Mouse (Mus musculus) E14TG2a.4 (cell line): ENCODE measurements around the gene Psmb2.

ENCODE experiments used
- H3K27me3 ChIP-seq: 2 replicates; pipeline ENCODE4 v1.6.1; 2014; ENCODE audit warnings: low read length, control low read depth; ENCODE audit not compliant: insufficient read depth
- H3K36me3 ChIP-seq: 2 replicates; pipeline ENCODE4 v1.6.1; 2014; ENCODE audit warnings: low read length, control low read depth; ENCODE audit not compliant: insufficient read depth
- H3K4me1 ChIP-seq: replicated peaks from 2 replicates; pipeline ENCODE4 v1.6.1; 2014; ENCODE audit warnings: low read depth, low read length, control low read depth
- H3K4me3 ChIP-seq: replicated peaks from 2 replicates; pipeline ENCODE4 v1.5.1; 2014; ENCODE audit warnings: mild to moderate bottlenecking, low read length
- H3K9me3 ChIP-seq: 2 replicates; pipeline ENCODE4 v1.6.1; 2014; ENCODE audit warnings: low read length, control low read depth
- CTCF ChIP-seq: conservative IDR thresholded peaks from 2 replicates; pipeline ENCODE4 v1.5.1; 2014; ENCODE audit warnings: low read length
- NANOG ChIP-seq: IDR thresholded peaks from 2 replicates; pipeline ENCODE4 v1.6.1; 2014; ENCODE audit warnings: borderline replicate concordance, low read length, mixed read lengths
- POU5F1 ChIP-seq: IDR thresholded peaks from 2 replicates; pipeline ENCODE4 v1.6.1; 2014; ENCODE audit warnings: low read length, borderline replicate concordance

Psmb2 gene

DNA sequence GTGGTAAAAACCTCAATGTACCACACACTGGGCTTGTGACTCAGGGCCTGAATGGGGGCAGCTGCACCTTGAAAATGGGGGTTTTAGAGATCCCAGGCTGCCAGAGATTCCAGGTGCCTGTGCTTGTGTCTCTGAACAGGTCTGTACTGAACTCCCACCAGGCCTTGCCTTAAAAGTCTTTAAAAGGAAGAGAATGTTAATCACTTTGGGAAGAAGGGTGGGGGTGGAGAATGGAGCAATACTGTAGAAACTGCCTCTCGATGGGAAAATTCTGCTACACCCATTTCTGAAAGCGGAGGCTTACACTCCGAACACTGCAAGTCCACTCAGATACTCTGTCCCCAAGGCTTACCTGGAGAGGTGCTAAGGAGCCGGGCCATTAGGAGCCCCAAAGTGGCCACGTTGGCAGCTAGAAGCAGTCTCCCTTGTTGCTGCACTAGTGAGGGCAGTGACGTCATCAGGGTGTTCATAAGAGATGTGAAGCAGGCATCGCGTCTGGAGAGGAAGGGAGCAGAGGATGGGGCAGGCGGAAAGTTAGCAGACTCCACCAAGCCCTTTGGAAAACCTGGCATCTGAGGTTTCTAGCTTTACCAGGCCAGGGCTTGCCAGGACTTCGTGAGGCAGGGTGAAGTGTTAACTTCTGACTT is 68.9 kb downstream of the Psmb2 start:
- H3K9me3 ChIP-seq: no peaks in the 10 kb centered on the region
- H3K4me1 ChIP-seq: peaks cover 78% of the 10 kb centered on the region
- no peak overlapping the region for H3K4me3 ChIP-seq
- TF ChIP-seq NANOG (no peak), POU5F1 (no peak), CTCF (no peak)
- 0 out of 2 replicates have a peak, but pooled peaks cover 3% of the 10 kb centered on the region for H3K27me3 ChIP-seq
- H3K36me3 ChIP-seq: peaks cover 65% of the 10 kb centered on the region

DNA sequence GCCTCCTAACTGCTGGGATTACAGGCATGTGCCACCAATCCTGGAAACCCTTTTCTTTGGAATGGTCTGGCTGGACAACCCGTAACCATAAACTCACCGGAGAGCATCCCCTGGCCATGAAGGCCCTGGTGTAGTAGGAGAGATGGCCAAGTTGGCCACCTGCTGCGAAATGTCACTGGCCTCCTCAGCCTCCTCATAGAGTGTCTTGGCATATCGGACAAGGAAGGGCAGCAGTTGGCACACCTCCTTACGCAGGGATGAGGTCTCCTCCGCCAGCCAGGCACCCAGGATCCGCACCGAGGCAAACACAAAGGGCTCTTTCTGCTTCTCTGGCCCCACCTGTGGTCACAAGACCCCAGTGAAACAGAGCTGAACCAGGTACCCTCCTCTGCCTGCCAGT is 71.0 kb downstream of the Psmb2 start:
- H3K27me3 ChIP-seq: peaks cover 8% of the 10 kb centered on the region; the same call in 1 of the 2 replicates
- H3K36me3 ChIP-seq: peaks cover 65% of the 10 kb centered on the region
- TF ChIP-seq NANOG: no peak
- no peak for TF ChIP-seq POU5F1
- no peak for TF ChIP-seq CTCF
- peaks cover 80% of the 10 kb centered on the region for H3K4me1 ChIP-seq
- H3K4me3 ChIP-seq: no peak overlapping the region
- H3K9me3 ChIP-seq: no peaks in the 10 kb centered on the region

DNA sequence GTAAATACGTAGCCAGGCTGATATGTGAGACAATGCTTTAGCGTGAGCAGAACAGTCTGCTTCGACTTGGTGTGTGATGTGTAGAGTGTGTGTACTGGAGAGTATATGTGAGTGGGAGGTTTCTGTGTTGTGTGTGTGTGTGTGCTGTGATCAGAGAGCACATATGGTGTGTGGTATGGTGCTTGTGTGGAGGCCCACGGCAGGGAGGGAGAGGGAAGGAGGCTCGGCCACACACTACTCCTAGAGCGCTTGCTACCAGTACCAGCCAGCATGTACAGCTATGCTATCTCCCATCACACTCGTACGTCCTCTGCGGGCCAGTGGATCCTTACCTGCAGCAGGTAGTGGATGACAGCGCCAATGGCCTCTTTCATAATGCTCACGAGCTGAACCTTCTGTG is 72.1 kb downstream of the Psmb2 start:
- Histone ChIP-seq H3K4me3 (peak overlapping the region; percentile 35), H3K27me3 (peaks cover 8% of the 10 kb centered on the region; the same call in 1 of the 2 replicates), H3K9me3 (no peaks in the 10 kb centered on the region), H3K4me1 (peaks cover 74% of the 10 kb centered on the region), H3K36me3 (peaks cover 63% of the 10 kb centered on the region)
- TF ChIP-seq NANOG: no peak
- TF ChIP-seq CTCF: no peak
- TF ChIP-seq POU5F1: no peak

DNA sequence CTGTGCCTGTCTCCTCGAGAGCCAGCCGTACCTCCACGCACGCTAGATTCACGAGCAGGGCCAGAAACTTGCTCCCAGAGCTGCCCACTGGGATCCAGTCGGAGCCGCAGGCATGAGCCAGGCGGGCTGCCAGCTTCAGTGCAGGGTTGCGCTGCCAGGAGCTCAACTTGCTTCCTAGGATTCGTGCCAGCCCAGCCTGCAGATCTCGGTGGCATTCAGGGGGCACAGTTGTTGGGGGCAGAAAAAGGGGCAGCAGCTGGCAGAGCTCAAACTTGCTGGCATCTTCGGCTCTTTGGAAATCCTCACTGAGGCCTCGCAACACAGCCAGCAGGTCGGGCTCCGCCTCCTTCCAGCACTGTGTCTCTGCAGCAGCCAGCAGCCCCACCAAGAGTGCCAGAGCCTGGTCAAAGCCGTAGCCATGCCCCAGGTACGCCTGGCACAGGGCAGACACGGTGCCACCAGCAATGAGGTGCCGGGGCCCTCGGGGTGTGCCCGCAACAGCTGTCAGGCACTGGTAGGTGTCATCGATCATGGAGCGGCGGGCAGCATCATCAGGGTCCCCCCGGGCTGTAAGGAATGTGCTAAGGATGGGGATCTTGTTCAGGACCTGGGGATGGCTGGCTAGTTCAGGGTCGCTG is 72.7 kb downstream of the Psmb2 start:
- peaks cover 74% of the 10 kb centered on the region for H3K4me1 ChIP-seq
- no peak for TF ChIP-seq CTCF
- no peak for TF ChIP-seq POU5F1
- no peak for TF ChIP-seq NANOG
- peak overlapping the region; percentile 35 for H3K4me3 ChIP-seq
- peaks cover 57% of the 10 kb centered on the region for H3K36me3 ChIP-seq
- no peaks in the 10 kb centered on the region for H3K9me3 ChIP-seq
- H3K27me3 ChIP-seq: peaks cover 11% of the 10 kb centered on the region

DNA sequence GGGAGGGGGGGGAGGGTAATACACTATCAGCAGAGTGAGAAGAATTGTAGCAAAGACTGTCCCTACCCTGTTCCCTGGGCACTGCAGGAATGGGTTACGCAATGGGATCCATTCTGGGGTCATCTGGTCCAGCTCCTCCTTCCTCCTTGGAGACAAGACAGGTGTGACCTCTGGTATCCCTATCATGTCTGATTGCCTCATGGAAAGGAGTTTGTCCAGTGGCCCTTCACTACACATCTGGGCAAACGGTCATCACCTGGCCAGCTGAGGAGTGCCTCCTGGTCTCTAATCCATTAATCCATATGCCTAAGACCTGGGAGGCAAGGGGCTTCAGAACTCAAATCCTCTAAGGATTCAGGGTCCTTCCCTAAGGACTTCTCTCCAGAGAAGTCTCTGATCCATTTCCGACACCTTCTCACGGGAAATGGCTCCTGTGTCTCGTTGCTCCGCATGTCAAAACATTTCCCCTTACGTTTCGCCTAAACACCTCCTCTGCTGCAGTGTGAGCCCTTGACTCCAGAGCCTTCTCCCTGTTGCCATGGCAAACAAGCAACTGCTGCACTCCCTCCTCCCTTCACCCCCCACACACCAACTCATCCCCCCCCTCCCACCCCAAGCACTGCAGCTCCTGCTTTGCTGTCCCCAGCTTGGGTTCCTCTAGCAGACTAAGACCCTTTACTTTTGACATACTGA is 73.6 kb downstream of the Psmb2 start:
- no peak overlapping the region for H3K4me3 ChIP-seq
- H3K36me3 ChIP-seq: peaks cover 51% of the 10 kb centered on the region
- H3K4me1 ChIP-seq: peaks cover 66% of the 10 kb centered on the region
- TF ChIP-seq POU5F1 (no peak), CTCF (no peak), NANOG (no peak)
- peaks cover 18% of the 10 kb centered on the region for H3K27me3 ChIP-seq
- no peaks in the 10 kb centered on the region for H3K9me3 ChIP-seq

- Histone ChIP-seq H3K9me3 (no peaks in the 10 kb centered on the region), H3K4me1 (peaks cover 60% of the 10 kb centered on the region), H3K27me3 (peaks cover 18% of the 10 kb centered on the region), H3K36me3 (peaks cover 45% of the 10 kb centered on the region), H3K4me3 (peak overlapping the region; percentile 96; the same call in 1 of the 2 replicates)
- TF ChIP-seq NANOG: no peak
- no peak for TF ChIP-seq POU5F1
- no peak for TF ChIP-seq CTCF
Measured at GRCm38 (mm10) chr4:126751556-126752023, 74.2 kb downstream of the Psmb2 start.

GRCm38 (mm10) chr4:126752024-126752607 is 74.7 kb downstream of the Psmb2 start:
- Histone ChIP-seq H3K4me3 (peak overlapping the region; percentile 96), H3K27me3 (peaks cover 18% of the 10 kb centered on the region), H3K36me3 (peaks cover 40% of the 10 kb centered on the region), H3K9me3 (no peaks in the 10 kb centered on the region), H3K4me1 (peaks cover 55% of the 10 kb centered on the region)
- TF ChIP-seq CTCF (no peak), POU5F1 (no peak), NANOG (no peak)

DNA sequence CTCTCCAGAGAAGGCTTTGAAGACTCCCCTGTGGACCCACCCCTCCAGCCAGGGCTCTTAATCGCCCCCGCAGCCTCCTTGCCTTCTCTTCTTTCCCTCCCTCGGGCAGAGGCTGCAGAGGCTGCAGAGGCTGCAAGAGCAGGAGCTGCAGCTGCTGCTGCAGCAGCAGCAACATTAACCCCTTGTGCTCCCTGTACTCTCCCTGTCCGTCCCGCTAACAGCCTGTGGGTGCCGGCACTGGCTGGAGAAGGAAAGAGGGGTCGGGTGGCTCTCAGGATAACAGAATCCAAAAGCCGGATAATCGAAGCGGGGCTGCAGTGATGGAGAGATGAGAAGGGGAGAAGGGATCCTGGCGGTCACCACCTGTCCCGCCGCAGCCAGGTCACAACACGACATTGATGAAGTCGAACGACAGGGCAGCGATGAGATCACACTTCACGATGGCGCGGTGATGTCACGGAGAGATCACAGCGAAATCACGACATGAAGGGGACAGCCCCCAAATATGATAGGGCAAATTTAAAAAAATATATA is 75.2 kb downstream of the Psmb2 start:
- no peak for TF ChIP-seq POU5F1
- no peak for TF ChIP-seq NANOG
- no peak for TF ChIP-seq CTCF
- peak overlapping the region; percentile 96 for H3K4me3 ChIP-seq

More for the DNA sequence above, 75.2 kb downstream of the Psmb2 start:
- Histone ChIP-seq H3K9me3 (no peaks in the 10 kb centered on the region), H3K4me1 (peaks cover 52% of the 10 kb centered on the region), H3K27me3 (peaks cover 18% of the 10 kb centered on the region), H3K36me3 (peaks cover 35% of the 10 kb centered on the region)
